Mouse (Mus musculus): ENCODE data around the gene Txndc5. TPM values are rescaled to one million over a fixed set of nuclear protein-coding genes. Genes with fewer than 3 reads are reported as not detected.

Txndc5 gene
- total and polyA plus RNA-seq, 3 experiments: 46.8 to 76.7 (median 47.1) TPM

GRCm38 (mm10) chr13:38472636-38473035 is 56.0 kb downstream of the Txndc5 start:
- Histone ChIP-seq H3K9me3 (replicated peaks) (no peaks in the 10 kb centered on the region), H3K27me3 (ENCODE audit: insufficient read depth, low read length) (peaks cover 15% of the 10 kb centered on the region), H3K36me3 (replicated peaks) (no peaks in the 10 kb centered on the region), H3K4me3 (ENCODE audit: low read depth, low read length) (no peak overlapping the region), H3K4me1 (ENCODE audit: insufficient read depth, low read depth, low read length) (no peaks in the 10 kb centered on the region)
- ATAC-seq (ENCODE audit: extremely low read depth, insufficient number of reproducible peaks, low FRiP score, poor library complexity, severe bottlenecking) (no peak), DNase-seq (ENCODE audit: low spot score) (no peak)
- TF ChIP-seq TAL1 (conservative IDR thresholded peaks at IDR 0.05; ENCODE audit: low read depth, low read length): no peak
- no peak for TF ChIP-seq GATA2 (IDR thresholded peaks at IDR 0.05; ENCODE audit: borderline replicate concordance, low read depth, low read length)
- no peak for TF ChIP-seq GATA1 (IDR thresholded peaks at IDR 0.05; ENCODE audit: borderline replicate concordance, low read length)
- no peak for TF ChIP-seq CTCF (IDR thresholded peaks at IDR 0.05; ENCODE audit: low read depth, low read length)
- TF ChIP-seq POLR2AphosphoS5 (IDR thresholded peaks at IDR 0.05; ENCODE audit: insufficient replicate concordance, low read depth, low read length): no peak

DNA sequence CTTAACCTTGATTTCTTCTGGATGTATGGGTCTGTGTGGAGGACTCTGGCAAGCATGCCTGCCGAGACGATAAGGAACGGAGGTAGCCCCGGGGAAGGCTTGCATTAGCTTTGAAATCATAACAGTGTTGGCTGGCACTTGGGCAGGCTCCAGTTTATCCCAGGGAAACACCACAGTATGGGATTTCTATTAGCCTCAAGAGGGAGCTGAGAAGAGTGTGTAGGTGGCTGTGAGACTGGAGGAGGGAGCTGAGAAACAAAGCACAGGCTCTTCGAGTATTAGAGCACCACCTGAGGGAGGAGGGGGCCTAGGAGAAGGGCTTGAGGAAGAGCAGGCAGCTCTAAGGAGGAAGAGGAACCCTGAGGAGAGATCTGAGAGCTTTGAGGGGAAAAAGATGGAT is 57.7 kb downstream of the Txndc5 start:
- Histone ChIP-seq H3K4me1 (ENCODE audit: insufficient read depth, low read depth, low read length) (no peaks in the 10 kb centered on the region), H3K4me3 (ENCODE audit: low read depth, low read length) (no peak overlapping the region), H3K27me3 (ENCODE audit: insufficient read depth, low read length) (peaks cover 13% of the 10 kb centered on the region), H3K36me3 (replicated peaks) (no peaks in the 10 kb centered on the region), H3K9me3 (replicated peaks) (no peaks in the 10 kb centered on the region)
- ATAC-seq (ENCODE audit: extremely low read depth, insufficient number of reproducible peaks, low FRiP score, poor library complexity, severe bottlenecking) (no peak), DNase-seq (ENCODE audit: low spot score) (no peak)
- TF ChIP-seq TAL1 (conservative IDR thresholded peaks at IDR 0.05; ENCODE audit: low read depth, low read length) (no peak), GATA1 (IDR thresholded peaks at IDR 0.05; ENCODE audit: borderline replicate concordance, low read length) (no peak), GATA2 (IDR thresholded peaks at IDR 0.05; ENCODE audit: borderline replicate concordance, low read depth, low read length) (no peak), CTCF (IDR thresholded peaks at IDR 0.05; ENCODE audit: low read depth, low read length) (no peak), POLR2AphosphoS5 (IDR thresholded peaks at IDR 0.05; ENCODE audit: insufficient replicate concordance, low read depth, low read length) (no peak)

DNA sequence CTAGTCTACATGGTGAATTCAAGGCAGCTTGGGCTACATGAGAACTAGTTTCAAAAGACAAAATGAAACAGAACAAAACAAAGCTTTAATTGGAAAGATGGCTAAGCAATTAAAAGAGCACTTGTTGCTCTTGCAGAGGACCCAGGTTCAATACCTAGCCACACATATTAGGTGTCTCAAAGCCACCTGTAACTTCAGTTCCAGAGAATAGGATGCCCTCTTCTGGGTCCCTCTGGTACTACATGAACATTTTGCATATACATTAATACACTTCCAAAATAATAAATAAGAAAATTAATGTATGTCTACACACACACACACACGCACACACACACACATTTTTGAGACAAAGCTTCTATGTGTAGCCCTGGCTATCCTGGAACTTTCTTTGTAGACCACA is 65.2 kb downstream of the Txndc5 start:
- Histone ChIP-seq H3K36me3 (replicated peaks) (no peaks in the 10 kb centered on the region), H3K9me3 (replicated peaks) (no peaks in the 10 kb centered on the region), H3K4me1 (ENCODE audit: insufficient read depth, low read depth, low read length) (no peaks in the 10 kb centered on the region), H3K27me3 (ENCODE audit: insufficient read depth, low read length) (peaks cover 10% of the 10 kb centered on the region; the same call in 1 of the 2 replicates), H3K4me3 (ENCODE audit: low read depth, low read length) (no peak overlapping the region)
- ATAC-seq (ENCODE audit: extremely low read depth, insufficient number of reproducible peaks, low FRiP score, poor library complexity, severe bottlenecking) (no peak), DNase-seq (ENCODE audit: low spot score) (no peak)
- no peak for TF ChIP-seq CTCF (IDR thresholded peaks at IDR 0.05; ENCODE audit: low read depth, low read length)
- TF ChIP-seq POLR2AphosphoS5 (IDR thresholded peaks at IDR 0.05; ENCODE audit: insufficient replicate concordance, low read depth, low read length): no peak
- no peak for TF ChIP-seq GATA1 (IDR thresholded peaks at IDR 0.05; ENCODE audit: borderline replicate concordance, low read length)
- TF ChIP-seq GATA2 (IDR thresholded peaks at IDR 0.05; ENCODE audit: borderline replicate concordance, low read depth, low read length): no peak
- TF ChIP-seq TAL1 (conservative IDR thresholded peaks at IDR 0.05; ENCODE audit: low read depth, low read length): no peak

GRCm38 (mm10) chr13:38451446-38451845 is 77.2 kb downstream of the Txndc5 start:
- H3K9me3 ChIP-seq (replicated peaks): no peaks in the 10 kb centered on the region
- no peak for DNase-seq (ENCODE audit: low spot score)
- no peak for TF ChIP-seq POLR2AphosphoS5 (IDR thresholded peaks at IDR 0.05; ENCODE audit: insufficient replicate concordance, low read depth, low read length)
- TF ChIP-seq GATA2 (IDR thresholded peaks at IDR 0.05; ENCODE audit: borderline replicate concordance, low read depth, low read length): no peak
- no peak for TF ChIP-seq TAL1 (conservative IDR thresholded peaks at IDR 0.05; ENCODE audit: low read depth, low read length)
- TF ChIP-seq CTCF (IDR thresholded peaks at IDR 0.05; ENCODE audit: low read depth, low read length): no peak
- no peak for TF ChIP-seq GATA1 (IDR thresholded peaks at IDR 0.05; ENCODE audit: borderline replicate concordance, low read length)
- no peak overlapping the region for H3K4me3 ChIP-seq (ENCODE audit: low read depth, low read length)
- ATAC-seq (ENCODE audit: extremely low read depth, insufficient number of reproducible peaks, low FRiP score, poor library complexity, severe bottlenecking): no peak
- no peaks in the 10 kb centered on the region for H3K4me1 ChIP-seq (ENCODE audit: insufficient read depth, low read depth, low read length)
- no peaks in the 10 kb centered on the region for H3K36me3 ChIP-seq (replicated peaks)
- H3K27me3 ChIP-seq (ENCODE audit: insufficient read depth, low read length): peaks cover 26% of the 10 kb centered on the region

Other genes starting within 250 kb of the Txndc5 start
- gene Bmp6, start 183.7 kb downstream of the Txndc5 start, total RNA-seq (2014; fragmentation: Nextera tagmentation): not detected in 2 replicates
- 0.05 TPM in 1 of 2 replicates, not detected in the other for gene Bmp6, start 183.7 kb downstream of the Txndc5 start, total RNA-seq (2017)
- not detected in 2 replicates for gene Bmp6, start 183.7 kb downstream of the Txndc5 start, polyA plus RNA-seq (2012)
- 17.2 and 25.8 TPM in 2 replicates for gene Bloc1s5, start 106.3 kb upstream of the Txndc5 start, total RNA-seq (2014; fragmentation: Nextera tagmentation)
- gene Bloc1s5, start 106.3 kb upstream of the Txndc5 start, total RNA-seq (2017): 26.6 and 35.2 TPM in 2 replicates
- 8.2 and 10.4 TPM in 2 replicates for gene Bloc1s5, start 106.3 kb upstream of the Txndc5 start, polyA plus RNA-seq (2012)
- 73.1 and 95.1 TPM in 2 replicates for gene Eef1e1, start 130.2 kb upstream of the Txndc5 start, total RNA-seq (2014; fragmentation: Nextera tagmentation)
- 67.5 and 77.6 TPM in 2 replicates for gene Eef1e1, start 130.2 kb upstream of the Txndc5 start, total RNA-seq (2017)
- 30.0 and 34.4 TPM in 2 replicates for gene Eef1e1, start 130.2 kb upstream of the Txndc5 start, polyA plus RNA-seq (2012)

Data from G1E (cell line).